ENCODE assay signal across 32 mouse cellular contexts in the genomic region with DNA sequence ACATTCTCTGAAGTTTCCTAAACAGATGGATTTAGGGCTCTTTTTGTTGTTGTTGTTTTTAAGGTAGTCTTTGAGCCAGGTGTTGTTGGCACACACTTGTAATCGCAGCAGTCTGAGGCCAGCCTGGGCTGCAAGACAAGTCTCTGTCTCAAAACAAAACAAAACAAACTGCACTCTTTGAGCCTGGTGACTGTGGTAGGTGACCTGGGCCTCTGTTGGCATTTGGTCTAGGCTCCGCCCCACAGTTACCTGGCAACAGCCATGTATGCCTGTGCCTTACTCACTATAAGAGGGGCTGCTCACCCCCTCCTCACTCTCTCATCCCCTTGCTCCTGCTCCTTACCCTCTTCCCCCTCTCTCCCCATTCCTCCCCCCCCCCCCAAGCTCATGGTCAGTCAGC. TPM values are rescaled to one million over a fixed set of nuclear protein-coding genes. Genes with fewer than 3 reads are reported as not detected.
"Had no signal": no experiment of that assay in that cellular context is flagged by ENCODE, and none has a peak within 500 bp of the region (broad histone marks: within the 10 kb centered on the region; RNA-seq: fewer than 3 reads in every experiment).

No protein-coding gene starts in this region.

- H3K36me3 ChIP-seq: heart, embryonic 10.5 days; heart, embryonic 12.5 days; hindbrain, embryonic 13.5 days; hindbrain, embryonic 15.5 days; kidney, embryonic 15.5 days; limb, embryonic 13.5 days; limb, embryonic 15.5 days had no signal

- H3K27me3 ChIP-seq: heart, embryonic 12.5 days; hindbrain, embryonic 15.5 days; kidney, embryonic 15.5 days; limb, embryonic 13.5 days; limb, embryonic 15.5 days had no signal

- DNase-seq: forebrain, postnatal 0 days; gastrocnemius, postnatal 14 days; gastrocnemius, postnatal 36 days; heart, adult 18-20 months; heart, postnatal 14 days; heart, postnatal 36 days; kidney, adult 18-20 months; kidney, adult 9 months; kidney, postnatal 10 days; layer of hippocampus, adult 9-11 months; layer of hippocampus, postnatal 36 days; left cerebral cortex, postnatal 4 days had no signal

- H3K4me3 ChIP-seq: heart, embryonic 10.5 days; heart, embryonic 12.5 days; hindbrain, embryonic 13.5 days; hindbrain, embryonic 15.5 days; kidney, embryonic 15.5 days; limb, embryonic 13.5 days; limb, embryonic 15.5 days had no signal

- H3K4me1 ChIP-seq: hindbrain, embryonic 15.5 days; limb, embryonic 13.5 days; limb, embryonic 15.5 days had no signal

- H3K27ac ChIP-seq: heart, embryonic 10.5 days; hindbrain, embryonic 13.5 days; hindbrain, embryonic 15.5 days; hindbrain, postnatal 0 days; kidney, embryonic 15.5 days; limb, embryonic 13.5 days; limb, embryonic 15.5 days; liver, embryonic 14.5 days had no signal

RNA-seq across cellular contexts. Expression of a gene that starts 26.1 kb away (rescaled TPM):
- total RNA-seq: gastrocnemius, postnatal 14 days; gastrocnemius, postnatal 36 days; heart, postnatal 36 days; hematopoietic stem cell, adult 5-6 weeks; layer of hippocampus, adult 18-20 months; layer of hippocampus, adult 8-10 months; layer of hippocampus, postnatal 14 days; layer of hippocampus, postnatal 36 days; left cerebral cortex, adult 18-20 months; left cerebral cortex, postnatal 10 days; left cerebral cortex, postnatal 25 days; left cerebral cortex, postnatal 4 days had no signal
- polyA plus RNA-seq: forebrain, postnatal 0 days; heart, embryonic 14.5 days; hindbrain, embryonic 11.5 days; hindbrain, embryonic 15.5 days; hindbrain, postnatal 0 days; large intestine, adult 2 months; limb, embryonic 11.5 days had no signal
